Mouse (Mus musculus) heart, postnatal 0 days (tissue): ENCODE measurements at regions not wholly inside any gene's neighbourhood (a gene's known extent, or its start where the extent isn't known, plus 50 kb on each side); places are given as distances from the start of the nearest gene placed in this dataset.

Experiments
- CTCF ChIP-seq: IDR thresholded peaks from 2 replicates; pipeline ENCODE4 v1.5.1; 2016; ENCODE audit warnings: antibody characterized with exemption, control low read depth, low read depth
- EP300 ChIP-seq: IDR thresholded peaks from 2 replicates; pipeline ENCODE4 v1.6.1; 2016; ENCODE audit warnings: antibody characterized with exemption, low read depth

- no peak for TF ChIP-seq CTCF
- no peak for TF ChIP-seq EP300
Measured at GRCm38 (mm10) chr13:18498159-18498558, 100.7 kb upstream of the Pou6f2 start.
